Mouse (Mus musculus) bone marrow, adult 2 months (tissue): ENCODE measurements at regions not wholly inside any gene's neighbourhood (a gene's known extent, or its start where the extent isn't known, plus 50 kb on each side); places are given as distances from the start of the nearest gene placed in this dataset.
"Not testable (repeated sequence)": the region's sequence is repeated elsewhere in the genome, so short reads cannot be mapped to it uniquely, and the experiment has no call there.

Experiments used
- H3K27ac ChIP-seq: fragments of 200-500 bp; 2 replicates; pipeline ENCODE4 v1.5.1; 2012; ENCODE audit warnings: low read depth, mild to moderate bottlenecking, control low read depth, inconsistent platforms, low read length; ENCODE audit not compliant: control insufficient read depth, poor library complexity, insufficient read depth
- H3K4me1 ChIP-seq: fragments of 200-500 bp; 2 replicates; pipeline ENCODE4 v1.6.1; 2011; ENCODE audit warnings: low read length; ENCODE audit not compliant: control insufficient read depth, insufficient read depth
- H3K4me3 ChIP-seq: fragments of 200-500 bp; replicated peaks from 2 replicates; pipeline ENCODE3; 2011; ENCODE audit warnings: mild to moderate bottlenecking, low read depth, low read length, control low read depth; ENCODE audit not compliant: control insufficient read depth
- CTCF ChIP-seq: fragments of 200-500 bp; IDR thresholded peaks from 2 replicates; pipeline ENCODE4 v1.5.1; 2011; ENCODE audit warnings: low read length, control low read depth; ENCODE audit not compliant: control insufficient read depth, insufficient read depth
- POLR2A ChIP-seq: fragments of 200-500 bp; IDR thresholded peaks from 2 replicates; pipeline ENCODE4 v1.6.1; 2011; ENCODE audit warnings: low read depth, mild to moderate bottlenecking, control low read depth, low read length, borderline replicate concordance; ENCODE audit not compliant: control insufficient read depth
- WGBS: fragments of 180-500 bp; shearing (Covaris S2); methylation state at CpG from one replicate; pipeline ENCODE4 v1.1.7; 2018; 5-methylcytosine and 5-hydroxymethylcytosine counted together

DNA sequence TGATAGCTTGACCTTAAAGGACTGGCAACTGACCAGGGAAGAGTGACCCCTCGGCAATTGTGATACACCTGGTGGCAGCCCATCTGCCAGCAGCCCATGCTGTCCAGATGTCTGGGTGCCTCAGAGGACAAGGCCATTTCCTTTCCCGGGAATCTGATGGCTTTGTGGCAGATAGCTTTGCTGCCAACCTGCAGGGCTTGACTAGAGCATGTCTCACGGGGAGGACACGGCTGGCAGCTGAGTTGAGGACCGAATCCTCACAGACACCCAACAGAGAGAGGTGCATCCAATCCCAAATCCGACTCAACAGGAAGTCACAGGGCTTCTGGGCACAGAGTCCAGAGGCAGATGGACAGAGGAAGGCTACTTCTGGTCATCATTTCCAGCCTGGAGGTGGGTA is 192.2 kb upstream of the Trpc7 start:
- Histone ChIP-seq H3K4me1 (no peaks in the 10 kb centered on the region), H3K27ac (no peak overlapping the region), H3K4me3 (no peak overlapping the region)
- WGBS: 82% methylated on average over 6 of the region's 6 CpGs
- TF ChIP-seq CTCF: no peak
- TF ChIP-seq POLR2A: no peak

DNA sequence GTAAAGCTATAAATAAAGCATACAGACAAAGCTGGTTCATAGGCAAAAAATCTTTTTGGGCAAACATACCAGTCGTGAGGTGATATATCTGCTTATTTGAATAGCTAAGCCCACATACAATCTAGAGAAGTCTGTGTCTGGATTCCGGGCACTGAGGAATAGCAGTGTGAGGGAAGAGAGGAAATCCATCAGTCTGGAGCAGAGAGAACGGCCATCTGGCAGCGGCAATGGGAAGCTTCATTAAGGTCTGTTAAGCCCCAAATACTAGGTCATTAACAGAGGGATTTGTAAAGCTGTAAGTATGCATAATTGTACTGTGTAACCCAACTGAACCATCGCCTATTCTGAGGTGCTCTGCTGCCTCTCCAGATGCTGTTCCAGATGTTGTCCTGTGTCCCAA is 191.6 kb upstream of the Trpc7 start:
- Histone ChIP-seq H3K4me3 (no peak overlapping the region), H3K27ac (no peak overlapping the region), H3K4me1 (no peaks in the 10 kb centered on the region)
- 81% methylated on average over 5 of the region's 5 CpGs for WGBS
- TF ChIP-seq POLR2A: no peak
- no peak for TF ChIP-seq CTCF

DNA sequence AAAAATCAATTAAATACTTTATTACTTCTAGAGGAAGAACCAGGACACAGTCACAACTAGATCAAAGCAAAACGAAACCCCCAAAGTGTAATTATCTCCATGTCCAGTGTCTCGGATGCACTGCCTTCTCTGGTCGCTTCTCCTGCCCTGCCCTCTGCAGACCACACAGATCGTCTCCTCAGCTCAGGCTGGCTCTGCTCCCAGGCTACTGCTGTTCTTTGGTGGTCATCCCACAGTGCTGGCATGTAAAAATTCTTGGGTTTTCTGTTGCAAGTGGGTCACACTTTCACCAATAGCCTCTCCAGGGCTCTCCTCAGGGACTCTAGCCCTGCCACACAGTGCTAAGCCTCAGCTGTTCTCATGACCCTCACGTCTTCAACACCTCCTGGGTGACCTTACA is 188.0 kb upstream of the Trpc7 start:
- H3K27ac ChIP-seq: no peak overlapping the region
- no peak overlapping the region for H3K4me3 ChIP-seq
- no peaks in the 10 kb centered on the region for H3K4me1 ChIP-seq
- 69% methylated on average over 5 of the region's 5 CpGs for WGBS
- TF ChIP-seq CTCF: no peak
- TF ChIP-seq POLR2A: no peak

DNA sequence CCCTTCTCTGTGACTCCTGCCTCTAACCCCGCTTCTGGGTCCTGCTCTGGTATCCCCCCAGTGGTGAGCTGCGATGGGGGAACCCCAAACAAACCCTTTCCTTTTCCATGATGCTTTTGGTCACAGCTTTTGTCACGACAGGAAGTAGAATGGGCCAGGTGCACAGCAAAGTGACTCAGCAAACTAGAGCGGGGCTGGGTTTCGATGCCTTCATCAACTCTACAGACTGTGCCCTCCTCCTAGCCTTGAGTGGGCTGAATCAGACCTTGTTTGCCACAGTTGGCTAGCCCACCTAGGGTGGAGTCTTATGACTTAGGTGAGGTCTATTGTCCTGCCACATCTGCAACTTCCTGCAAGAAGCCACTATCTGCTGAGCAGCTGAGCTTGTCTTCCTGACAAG is 174.7 kb upstream of the Trpc7 start:
- Histone ChIP-seq H3K4me3 (no peak overlapping the region), H3K4me1 (no peaks in the 10 kb centered on the region), H3K27ac (no peak overlapping the region)
- WGBS: 65% methylated on average over 5 of the region's 5 CpGs
- TF ChIP-seq POLR2A: no peak
- TF ChIP-seq CTCF: no peak

DNA sequence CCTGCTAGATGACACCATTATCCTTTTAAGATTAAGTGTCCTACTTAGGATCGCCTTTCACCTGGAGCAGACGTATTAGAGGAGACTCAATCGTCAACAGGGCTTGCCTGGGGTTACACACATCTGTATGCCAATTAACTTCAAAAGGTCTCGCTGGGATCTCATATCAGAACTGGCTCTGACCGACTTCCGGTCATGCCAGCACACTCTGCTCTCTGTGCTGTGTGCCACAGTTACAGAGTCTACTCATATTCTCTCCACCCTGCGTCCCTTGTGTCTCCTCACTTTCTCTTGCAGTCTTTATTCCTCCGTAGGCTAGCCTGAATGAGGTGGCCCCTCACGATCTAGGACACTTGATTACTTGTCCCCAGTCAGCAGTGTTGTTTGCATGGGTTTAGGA is 165.9 kb upstream of the Trpc7 start:
- Histone ChIP-seq H3K4me1 (no peaks in the 10 kb centered on the region), H3K27ac (no peak overlapping the region), H3K4me3 (no peak overlapping the region)
- WGBS: 77% methylated on average over 9 of the region's 9 CpGs
- no peak for TF ChIP-seq POLR2A
- no peak for TF ChIP-seq CTCF

DNA sequence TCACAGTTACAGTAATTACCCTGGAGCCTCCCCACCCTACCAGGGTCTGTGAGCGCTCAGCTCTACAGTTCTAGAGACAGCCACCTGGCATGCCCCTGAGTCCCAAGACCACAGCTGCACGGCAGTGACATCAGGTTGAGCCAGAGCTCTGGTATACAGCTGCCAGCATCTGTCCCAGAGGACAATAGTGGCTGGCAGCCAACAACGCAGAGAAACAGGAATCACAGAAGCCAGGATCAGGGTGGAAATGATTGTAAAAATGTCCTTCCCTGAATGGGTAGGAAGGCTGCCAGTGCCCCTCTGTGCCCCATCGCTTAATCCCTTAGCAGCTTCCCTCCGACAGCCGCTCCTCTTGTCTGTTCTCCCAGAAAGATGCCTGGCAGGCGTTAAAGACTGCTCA is 165.3 kb upstream of the Trpc7 start:
- Histone ChIP-seq H3K4me3 (no peak overlapping the region), H3K27ac (no peak overlapping the region), H3K4me1 (no peaks in the 10 kb centered on the region)
- 75% methylated on average over 7 of the region's 7 CpGs for WGBS
- TF ChIP-seq POLR2A (no peak), CTCF (no peak)

DNA sequence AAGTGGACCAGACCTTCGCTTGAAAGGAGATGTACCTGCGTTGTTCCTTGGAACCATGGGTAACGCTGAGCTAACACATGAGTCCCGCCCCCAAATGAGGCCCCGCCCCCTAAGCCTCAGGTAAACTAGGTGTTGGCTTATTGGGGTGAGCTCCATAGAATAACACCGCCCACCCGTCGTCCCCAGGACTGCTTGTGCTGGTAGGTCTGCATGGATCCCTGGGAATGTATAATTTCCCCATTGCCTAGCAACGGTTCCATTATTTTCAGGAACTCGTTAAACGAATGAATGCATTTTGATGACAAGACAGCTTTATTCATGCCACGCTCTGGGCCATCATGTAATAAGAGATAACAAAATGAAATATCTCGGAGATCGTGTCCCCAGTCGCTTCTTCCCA is 161.0 kb upstream of the Trpc7 start:
- TF ChIP-seq CTCF (no peak), POLR2A (no peak)
- no peak overlapping the region for H3K4me3 ChIP-seq
- no peak overlapping the region for H3K27ac ChIP-seq
- WGBS: 84% methylated on average over 15 of the region's 15 CpGs
- no peaks in the 10 kb centered on the region for H3K4me1 ChIP-seq

DNA sequence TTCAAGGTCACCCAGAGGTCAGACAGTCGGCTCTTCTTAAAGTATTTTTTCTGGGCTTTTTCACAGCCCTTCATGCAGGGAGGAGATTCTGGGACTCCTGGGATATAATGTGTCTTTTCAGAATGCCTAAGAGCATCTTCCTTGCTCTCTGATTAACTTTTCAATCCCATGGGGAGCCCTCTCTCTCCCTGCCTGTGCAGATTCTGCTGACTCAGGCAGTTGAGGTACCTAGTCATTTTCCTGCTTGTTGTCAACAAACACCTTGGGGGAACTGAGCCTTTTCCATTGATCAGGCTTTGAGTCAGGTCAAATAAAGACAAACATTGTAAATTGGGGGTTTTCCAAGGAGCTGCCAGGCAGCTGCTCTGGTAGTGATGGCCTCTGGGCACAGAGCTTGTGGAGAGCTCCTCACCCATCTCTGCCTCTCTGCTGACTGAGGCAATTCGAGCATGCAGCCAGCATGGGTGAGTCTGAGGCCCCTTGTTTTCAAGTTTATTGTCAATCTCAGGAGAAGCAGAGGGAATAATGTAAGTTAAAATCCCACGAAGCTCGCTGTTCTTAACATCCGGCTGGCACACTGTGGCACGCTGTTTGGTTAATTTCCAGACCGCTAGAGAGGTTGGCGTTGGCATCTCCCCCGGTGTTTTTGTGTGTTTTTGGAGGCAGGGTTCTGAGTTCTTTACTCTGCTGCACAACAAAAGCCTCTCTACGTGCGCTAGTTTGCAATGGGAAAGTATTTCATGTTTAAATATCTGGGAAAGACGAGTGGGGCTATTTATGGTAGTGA is 159.8 kb upstream of the Trpc7 start:
- TF ChIP-seq POLR2A: no peak
- no peak for TF ChIP-seq CTCF
- H3K4me1 ChIP-seq: no peaks in the 10 kb centered on the region
- 77% methylated on average over 12 of the region's 12 CpGs for WGBS

DNA sequence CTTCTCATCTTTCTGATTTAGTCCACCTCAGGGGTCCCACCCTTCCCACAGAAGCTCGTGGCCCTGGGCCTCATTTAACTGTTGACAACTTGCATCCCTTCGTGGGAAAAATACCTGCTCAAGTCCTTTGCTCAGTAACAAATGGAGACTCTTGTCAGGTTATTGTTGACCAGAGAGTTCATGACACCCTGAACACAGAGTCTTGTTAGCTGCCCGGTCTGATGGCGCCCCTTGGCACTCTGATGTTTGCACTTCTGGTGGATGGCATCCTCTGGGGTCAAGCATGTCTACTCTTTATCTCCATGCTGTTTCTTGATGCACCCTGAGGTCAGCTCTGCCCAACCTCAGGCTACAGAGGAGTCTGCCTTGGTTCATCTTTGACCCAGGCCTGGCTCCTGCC is 157.6 kb upstream of the Trpc7 start:
- H3K27ac ChIP-seq: no peak overlapping the region
- H3K4me1 ChIP-seq: no peaks in the 10 kb centered on the region
- no peak for TF ChIP-seq POLR2A
- TF ChIP-seq CTCF: no peak
- 65% methylated on average over 4 of the region's 4 CpGs for WGBS
- H3K4me3 ChIP-seq: no peak overlapping the region

More for the DNA sequence above, 159.8 kb upstream of the Trpc7 start:
- no peak overlapping the region for H3K27ac ChIP-seq
- no peak overlapping the region for H3K4me3 ChIP-seq

DNA sequence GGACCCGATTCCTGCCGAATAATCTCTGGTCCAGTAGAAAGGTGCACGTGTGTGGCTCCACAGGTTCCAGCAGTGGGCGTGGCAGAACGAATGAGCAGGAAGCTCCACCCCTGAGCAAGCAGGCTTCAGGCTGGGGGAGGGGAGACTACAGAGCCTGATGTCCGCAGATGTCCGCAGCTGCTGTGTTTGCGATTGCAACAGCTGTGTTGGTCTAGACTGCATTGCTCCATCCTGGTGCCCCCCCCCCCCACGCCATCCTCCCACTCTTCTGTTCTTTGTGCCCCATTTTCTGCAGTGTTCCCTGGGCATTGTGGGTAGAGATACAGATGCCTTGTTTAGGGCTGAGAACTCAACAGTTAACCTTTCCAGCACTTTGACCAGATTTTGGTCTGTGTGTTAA is 150.3 kb upstream of the Trpc7 start:
- not testable (repeated sequence) for H3K4me3 ChIP-seq, H3K4me1 ChIP-seq, H3K27ac ChIP-seq
- whole genome bisulfite sequencing: 31% methylated on average over 9 of the region's 9 CpGs
